Mouse (Mus musculus) thymus, adult 18-20 months (tissue): ENCODE results near the gene Fbxl5.

Experiments
- DNase-seq, 2 experiments: peaks; one replicate each; pipeline ENCODE4 v3.0.0; 2022; ENCODE audit warnings: mixed read lengths in 2 of 2

Fbxl5 gene

DNA sequence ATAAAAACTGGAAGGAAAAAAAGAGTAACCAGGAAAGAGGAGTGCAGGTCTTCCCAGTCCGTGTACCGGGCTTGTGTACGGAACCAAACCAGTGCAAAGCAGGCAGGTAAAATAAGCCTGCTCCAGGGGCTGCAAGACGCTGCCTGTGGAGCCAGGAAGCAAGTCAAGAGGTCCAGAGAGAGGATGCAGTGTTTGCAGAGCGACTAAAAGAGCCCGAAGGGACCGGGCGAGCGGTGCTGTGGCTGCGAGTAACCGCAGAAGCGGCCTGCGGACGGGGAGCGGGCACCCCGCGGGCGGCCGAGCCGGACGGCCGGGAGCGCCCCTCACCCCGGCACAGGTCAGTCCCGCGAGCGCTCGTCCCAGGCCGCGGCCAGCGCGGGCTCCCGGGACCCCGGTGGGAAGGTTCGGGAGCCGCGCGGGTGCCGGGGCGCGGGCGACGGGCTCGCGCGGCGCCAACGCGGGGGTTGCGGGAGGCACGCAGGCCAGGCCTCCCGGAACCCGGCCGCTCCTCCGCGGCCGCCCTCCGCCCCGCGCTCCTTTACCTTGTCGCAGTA lies 39.9 kb downstream of the Fbxl5 start:
- DNase-seq = peak; percentile 28 to 36

DNA sequence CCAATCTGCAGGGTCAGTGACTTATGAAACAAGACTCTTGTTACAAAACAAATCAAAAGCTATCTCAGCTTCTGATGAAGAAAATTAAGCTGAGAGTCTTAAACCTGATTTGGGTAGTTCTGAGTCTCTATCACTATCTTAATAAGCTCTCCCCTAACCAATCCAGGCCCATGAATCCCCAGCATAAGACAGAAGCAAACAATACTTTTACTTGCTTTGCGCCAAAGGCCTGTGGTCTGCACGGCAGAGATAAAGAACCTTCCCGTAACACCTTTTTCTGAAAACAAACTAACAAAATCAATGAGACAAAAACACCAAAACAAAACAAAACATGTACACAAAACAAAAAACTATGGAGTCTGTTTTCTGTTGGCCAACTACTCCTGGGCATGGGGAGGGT lies 42.9 kb downstream of the Fbxl5 start:
- DNase-seq = no peak

DNA sequence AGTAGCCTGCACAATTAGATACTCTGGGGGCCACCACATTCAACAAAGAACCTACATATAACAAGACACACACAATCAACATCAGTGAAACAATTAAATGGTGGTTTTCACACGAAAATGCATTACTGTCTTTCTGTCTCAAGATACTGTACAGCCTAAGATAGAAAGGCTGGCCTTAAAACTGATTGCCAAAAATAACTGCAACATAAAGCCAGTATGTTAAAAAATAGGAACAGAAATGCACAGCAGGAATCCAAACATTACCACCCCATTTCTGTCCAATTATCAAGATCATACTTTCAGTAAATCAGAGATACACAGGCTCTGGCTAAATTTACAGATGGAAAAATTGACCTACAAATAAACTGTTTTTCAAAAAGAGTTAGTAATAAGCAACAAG lies 44.4 kb downstream of the Fbxl5 start:
- DNase-seq = no peak

DNA sequence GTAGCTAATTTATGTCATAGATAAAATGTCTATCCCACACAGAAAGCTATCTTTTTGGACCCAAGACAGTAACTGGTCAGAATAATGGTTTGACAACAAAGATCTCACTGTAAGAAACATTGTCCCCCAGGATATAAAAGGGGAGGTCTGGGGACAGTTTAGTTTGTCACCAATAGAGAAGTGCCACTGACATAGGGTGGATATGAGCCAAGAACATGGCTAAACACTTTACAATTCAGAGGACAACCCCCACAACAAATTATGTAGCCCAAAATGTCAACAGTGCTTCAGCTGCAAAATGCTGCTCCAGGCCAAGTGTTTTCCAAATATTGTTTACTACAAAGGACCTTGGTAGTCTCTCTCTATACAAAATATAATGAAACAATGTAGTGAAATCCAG lies 45.0 kb downstream of the Fbxl5 start:
- DNase-seq = no peak

DNA sequence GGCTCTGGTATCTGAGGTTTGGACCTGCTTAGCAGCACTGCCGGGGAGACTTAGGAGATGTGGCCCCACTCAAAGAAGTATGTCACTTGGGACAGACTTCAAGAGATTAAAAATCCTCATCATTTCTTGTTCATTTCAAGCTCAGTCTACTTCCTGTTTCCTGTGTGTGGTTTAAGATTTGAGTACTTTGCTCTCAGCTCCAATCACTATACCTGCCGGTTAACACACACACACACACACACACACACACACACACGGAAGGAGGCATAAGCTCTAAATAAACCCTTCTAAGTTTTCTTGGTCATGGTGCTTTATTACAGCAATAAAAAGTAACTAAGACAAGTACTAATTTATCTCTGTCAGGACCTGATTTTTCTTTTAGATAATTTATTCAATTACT lies 49.9 kb downstream of the Fbxl5 start:
- DNase-seq = no peak

DNA sequence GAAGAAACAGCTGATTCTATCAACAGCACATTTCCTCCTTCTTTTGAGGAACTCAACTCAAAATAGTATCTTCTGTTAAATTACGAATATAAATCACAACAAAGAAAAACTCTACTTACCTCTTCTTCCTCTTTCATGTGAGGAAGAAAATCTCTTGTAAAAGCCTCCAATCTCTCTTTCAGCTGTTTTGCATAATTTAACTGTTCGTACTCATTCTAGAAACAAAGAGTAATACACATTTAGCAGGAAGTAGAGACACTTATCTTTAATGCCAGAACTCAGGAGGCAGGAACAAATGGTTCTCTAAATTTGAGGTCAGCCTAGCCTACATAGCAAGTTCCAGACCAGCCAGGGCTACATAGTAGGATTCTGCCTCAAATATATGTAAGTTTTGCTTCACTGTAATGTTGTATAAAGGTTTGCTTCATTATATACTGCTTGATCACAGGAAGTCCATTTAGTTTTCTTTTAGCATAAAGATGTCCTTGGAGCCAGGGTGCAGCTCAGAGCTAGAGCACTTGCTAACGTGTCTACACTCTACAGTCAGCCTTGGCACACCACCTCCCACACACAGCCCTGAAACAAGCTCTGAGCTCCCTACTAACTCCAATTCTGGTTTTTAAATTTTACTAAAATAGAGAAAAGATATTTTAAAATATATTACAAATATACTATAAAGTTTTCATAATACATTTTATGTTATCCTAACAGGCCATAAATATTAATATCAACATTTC lies 50.7 kb downstream of the Fbxl5 start:
- DNase-seq = no peak

DNA sequence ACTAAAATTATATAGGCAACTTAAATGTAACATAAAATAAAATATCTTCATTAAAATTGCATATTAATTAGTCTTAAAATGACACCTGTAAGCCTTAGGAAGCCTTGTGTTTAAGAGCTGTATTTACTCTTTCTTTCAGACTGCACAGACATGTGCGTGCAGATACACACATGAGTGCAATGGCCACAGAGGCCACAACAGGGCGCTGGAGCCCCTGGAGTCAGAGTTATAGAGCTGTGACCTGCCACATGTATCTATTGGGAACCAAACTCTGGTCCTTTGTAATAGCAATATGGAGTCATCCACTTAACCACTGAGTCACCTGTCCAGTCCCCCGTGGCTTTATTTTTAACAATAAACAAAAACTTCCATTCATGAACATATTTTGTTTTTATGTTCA lies 72.3 kb downstream of the Fbxl5 start:
- no peak for DNase-seq

DNA sequence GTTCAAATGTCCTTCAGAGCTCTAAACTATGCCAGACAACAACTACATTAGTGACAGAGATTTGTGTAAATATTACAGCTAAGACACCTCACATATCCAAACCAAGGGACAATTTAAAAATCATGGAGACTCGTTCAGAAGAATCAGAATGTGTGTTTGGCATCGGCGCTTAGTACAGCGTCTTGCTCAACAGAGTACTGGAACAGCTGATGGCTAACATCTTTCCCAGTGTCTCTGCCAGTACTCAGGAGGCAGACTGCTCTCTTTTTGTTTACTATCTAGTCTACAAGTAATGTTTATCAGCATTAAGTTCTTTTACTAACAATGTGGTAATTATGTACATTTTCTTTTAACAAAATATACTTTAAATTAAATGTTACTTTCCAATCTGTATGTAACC lies 73.4 kb downstream of the Fbxl5 start:
- no peak for DNase-seq

DNA sequence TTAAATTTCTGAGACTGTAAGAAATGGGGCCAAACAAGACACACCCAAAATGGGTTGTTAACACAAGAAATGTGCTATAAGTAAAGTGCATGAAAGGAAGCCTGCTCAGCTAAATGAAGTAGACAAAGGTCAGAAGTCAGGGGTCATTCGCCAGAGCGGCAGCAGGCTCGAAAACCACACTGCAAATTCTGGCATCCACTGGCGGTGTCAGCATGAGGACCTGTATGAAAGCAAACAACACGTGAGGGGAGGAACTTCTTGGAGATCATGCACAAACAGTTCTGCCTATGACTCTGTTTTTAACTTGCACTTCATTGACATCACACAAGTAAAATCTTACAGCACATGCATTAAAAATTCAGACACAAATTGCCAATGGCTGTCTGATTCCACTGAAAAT lies 76.3 kb downstream of the Fbxl5 start:
- no peak for DNase-seq

DNA sequence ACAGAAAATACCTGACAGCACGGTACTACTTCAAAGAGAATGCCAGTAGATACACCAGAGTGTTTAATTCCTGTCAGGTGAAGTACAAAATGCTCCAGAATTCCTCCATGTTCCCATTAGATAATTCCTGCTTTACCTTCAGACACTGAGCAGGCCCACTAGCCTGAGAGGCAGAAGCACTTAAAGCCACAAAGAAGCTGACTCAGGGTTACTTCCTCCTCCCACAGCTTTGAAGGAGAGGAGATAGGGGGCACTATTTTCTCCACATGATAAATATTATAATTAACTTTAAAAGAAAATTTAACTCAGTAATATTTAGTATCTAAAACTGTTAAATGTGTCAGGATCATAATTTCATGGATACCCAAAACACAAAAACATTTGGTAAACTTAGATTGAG lies 77.3 kb downstream of the Fbxl5 start:
- DNase-seq = no peak

DNA sequence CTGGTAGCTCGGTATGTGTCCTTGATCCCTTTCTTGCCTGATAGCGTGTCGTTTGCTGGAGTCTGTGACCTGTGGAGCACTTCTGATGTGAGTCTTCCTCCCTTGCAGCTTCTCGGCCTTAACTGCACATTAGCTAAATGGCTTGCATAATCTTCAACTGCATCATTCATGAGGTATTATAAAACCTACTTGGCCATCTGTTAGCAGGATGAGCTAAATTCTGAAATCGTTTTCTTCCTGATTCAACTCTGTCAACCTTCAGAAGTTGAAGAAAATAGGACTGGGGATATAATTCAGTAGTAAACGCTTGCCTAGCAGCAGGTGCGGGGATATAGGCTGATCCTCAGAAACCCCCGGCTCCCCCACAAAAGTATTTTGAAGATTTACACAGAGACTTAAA lies 89.1 kb downstream of the Fbxl5 start:
- no peak for DNase-seq

DNA sequence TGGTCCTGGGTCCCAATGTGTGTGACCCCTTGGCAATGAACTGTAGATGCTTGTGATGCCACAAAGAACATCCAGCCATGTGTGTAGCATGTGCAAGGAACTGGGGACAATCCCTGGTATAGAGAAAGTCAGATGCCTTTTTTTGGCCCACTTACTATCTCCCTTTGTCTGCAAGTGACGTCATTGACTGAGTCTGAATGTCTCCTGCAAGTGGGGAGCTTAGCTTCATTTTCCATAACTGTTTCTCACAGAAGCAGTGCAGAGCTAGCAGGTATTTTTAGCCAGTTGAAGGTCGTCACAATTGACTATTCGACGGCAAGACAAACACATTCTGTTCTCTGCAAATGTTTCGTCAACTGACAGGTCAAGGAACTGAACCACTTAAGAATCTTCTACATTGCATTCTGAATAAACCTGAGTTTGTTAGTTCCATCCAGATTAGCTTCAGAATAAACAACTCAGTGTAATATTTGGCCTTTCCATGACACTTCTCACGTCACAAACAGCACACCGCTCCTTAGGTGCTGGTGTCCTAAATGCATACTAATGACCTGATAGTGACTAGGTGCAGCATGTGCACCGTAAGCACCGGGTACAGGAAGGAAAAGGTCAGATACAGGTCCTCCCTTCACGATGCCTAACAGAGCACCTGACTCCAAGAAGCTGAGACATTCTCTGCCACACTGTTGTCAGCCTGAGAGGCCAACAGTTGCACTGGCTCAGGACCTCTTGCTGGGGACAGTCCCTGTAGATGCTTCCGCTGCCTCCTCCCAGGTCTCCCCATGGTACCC lies 92.9 kb downstream of the Fbxl5 start:
- DNase-seq = no peak

DNA sequence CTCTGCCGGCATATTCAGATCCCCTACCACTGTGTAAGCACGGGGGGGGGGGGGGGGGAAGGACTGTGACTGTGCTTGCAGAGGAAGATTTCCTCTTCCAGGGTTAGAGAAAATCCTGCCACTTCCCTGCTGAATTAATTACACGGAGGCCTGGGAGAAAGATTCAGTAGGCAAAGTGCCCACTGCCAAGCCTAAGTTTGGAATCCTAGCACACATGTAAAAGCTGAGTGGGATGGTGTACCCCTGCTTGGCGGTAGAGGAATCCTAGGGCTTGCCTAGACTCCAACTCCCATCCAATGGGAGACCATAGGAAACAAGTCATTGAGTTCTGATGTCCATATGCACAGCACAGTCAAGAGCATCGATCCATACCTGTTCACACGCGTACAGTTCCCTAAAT lies 97.6 kb downstream of the Fbxl5 start:
- no peak for DNase-seq

DNA sequence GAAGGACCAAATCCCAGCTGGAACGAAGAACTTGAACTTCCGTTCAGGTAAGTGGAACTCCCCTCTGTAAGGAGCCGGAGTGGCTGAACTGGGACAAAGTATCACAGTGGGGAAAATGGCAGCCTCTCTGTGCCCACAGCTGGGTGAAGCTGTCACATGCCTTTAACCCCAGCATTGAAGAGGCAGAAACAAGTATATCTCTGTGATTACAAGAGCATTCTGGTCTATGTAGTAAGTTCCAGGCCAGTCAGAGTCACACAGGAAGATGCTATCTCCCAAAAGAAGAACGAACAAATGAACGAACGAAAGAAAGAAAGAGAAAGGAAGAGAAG lies 99.0 kb downstream of the Fbxl5 start:
- DNase-seq = no peak

DNA sequence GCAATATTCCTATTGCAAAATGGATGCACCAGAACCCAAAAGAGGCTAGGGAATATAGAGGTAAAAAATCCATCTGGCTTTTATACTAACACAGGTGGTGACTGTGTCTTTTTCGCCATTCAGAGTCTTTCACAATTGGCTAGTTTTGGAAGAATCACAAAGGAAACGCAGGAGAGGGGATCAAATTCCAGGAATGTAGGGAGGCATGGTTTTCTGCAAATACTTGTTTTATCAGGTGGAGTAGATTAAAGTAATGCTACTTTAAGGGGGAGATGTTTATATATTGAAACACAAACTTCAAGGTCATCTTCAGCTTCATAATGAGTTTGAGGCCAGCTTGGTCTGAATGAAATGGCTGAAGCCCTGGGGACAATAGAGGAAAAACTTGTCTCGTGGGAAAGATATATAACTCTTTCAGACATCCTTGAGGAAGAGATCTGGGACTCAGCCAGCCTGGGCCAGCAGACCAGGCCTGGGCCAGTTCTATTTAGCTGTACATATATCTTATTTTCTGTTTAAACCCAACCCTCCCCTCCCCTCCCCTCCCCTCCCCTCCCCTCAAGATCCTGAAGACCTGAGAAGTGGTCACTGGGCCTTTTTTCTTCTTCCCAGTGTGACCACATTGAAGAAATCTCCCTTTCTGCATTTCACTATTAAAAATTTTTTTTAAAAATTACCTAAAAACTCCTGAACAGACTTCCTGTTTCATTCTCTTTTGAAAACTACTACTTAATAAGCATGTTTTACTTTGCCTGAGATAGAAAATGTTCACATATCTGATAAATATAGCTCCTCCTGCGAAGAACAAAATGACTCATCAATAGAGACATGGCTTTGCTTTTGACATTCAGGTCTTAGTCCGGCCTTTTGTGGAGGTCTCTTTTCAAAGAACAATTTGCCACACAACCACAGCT lies 99.6 kb downstream of the Fbxl5 start:
- DNase-seq = no peak

DNA sequence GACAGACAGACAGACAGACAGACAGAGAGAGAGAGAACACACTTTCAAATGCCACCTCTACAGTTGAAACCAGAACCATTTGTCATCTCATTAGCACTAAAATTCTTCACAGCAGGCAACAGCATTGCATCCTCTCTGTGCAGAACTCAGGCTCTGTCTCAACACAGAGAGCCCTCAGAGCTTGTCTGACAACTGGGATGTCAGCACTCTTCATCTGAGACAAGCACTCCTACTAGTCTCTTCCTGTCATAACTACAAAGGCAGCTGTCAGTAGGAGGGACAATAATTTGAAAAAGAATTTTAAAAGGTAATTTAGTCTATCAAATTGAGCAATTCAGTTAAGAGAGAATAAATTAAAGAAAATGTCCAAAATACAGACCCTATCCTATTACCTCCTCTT lies 122.2 kb downstream of the Fbxl5 start:
- DNase-seq = no peak

DNA sequence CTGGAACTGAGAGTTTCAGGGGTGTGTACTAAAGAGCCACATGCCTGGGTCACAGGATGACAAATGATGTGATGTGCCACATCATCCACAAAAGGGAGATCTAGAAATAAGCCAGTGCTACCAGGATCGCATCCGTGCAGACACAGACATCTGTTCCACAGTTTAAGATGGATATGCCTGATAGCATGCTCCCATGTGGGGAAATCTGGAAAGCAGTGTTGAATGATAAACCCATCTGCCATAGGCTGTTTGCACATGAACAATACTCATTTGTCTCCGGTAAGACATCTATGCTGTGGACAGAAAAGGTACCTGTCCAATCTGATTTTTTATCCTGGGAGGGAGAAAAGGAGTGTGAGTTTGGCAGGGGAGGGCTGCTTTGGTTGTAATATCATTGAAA lies 124.3 kb downstream of the Fbxl5 start:
- DNase-seq = no peak
